In the genomic region with DNA sequence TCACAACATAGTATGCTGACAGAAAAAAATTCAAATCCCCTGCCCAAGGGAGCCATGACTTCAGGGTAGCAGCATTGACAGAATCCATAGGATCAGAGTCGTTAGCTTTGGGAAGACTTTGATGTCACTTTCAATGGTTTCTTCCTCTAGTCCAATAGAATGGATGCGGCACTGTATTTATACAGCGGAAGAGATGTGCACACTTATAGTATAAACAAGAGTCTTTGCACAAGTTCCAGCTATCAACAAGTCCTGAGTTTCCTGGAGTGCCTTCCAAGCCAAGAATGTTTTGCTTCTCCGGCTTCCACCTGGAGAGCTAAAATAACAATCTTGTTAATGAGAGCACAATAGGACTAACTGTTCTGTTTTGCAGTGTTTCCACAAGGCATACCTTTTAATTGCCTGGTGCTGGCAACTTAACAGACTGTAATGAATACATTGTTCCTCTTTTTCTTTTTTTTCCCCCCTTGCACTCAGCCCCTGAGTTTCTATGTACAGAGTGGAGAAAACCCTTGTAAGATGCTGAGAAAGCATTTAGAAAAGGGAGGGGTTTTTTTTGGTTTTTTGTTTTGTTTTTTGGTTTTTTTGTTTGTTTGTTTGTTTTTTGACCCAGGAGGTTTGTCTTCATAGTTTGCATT, we compare ENCODE assay signal across 9 mouse cellular contexts.
DNase-seq lines count a peak whose midpoint lies in the region; ATAC-seq lines count a peak whose summit lies in the region.
"Had no signal": no experiment of that assay in that cellular context is flagged by ENCODE, and none has a peak within 500 bp of the region (broad histone marks: within the 10 kb centered on the region; RNA-seq: fewer than 3 reads in every experiment).

No protein-coding gene starts in this region.

- intact Hi-C loops in heart, postnatal 10 days (cut with DNase I) = no loop called here

- no peak for ATAC-seq in heart, embryonic 16.5 days (replicated peaks; ENCODE audit: extremely low read depth, insufficient read depth, low FRiP score)
- no peak for ATAC-seq in limb, embryonic 11.5 days (ENCODE audit: insufficient number of reproducible peaks, low FRiP score, low TSS enrichment, low read depth)
- ATAC-seq in monocyte, adult 5-6 weeks (replicated peaks; ENCODE audit: insufficient number of reproducible peaks, low FRiP score, low TSS enrichment, poor library complexity, severe bottlenecking) = no peak

- no peak overlapping the region for H3K4me3 ChIP-seq in heart, embryonic 16.5 days (ENCODE audit: low read length)
- peak overlapping the region; percentile 38; the same call in 1 of the 2 replicates for H3K4me3 ChIP-seq in forebrain, embryonic 10.5 days
- H3K4me3 ChIP-seq in limb, embryonic 11.5 days (ENCODE audit: low read depth, low read length) = no peak overlapping the region

- no peak overlapping the region for H3K9ac ChIP-seq in heart, embryonic 16.5 days (ENCODE audit: low read length)
- H3K9ac ChIP-seq in limb, embryonic 11.5 days (ENCODE audit: low read length) = no peak overlapping the region

- H3K9me3 ChIP-seq in heart, embryonic 16.5 days (replicated peaks; ENCODE audit: control insufficient read depth, low read length) = no peaks in the 10 kb centered on the region
- no peaks in the 10 kb centered on the region for H3K9me3 ChIP-seq in forebrain, embryonic 10.5 days
- no peaks in the 10 kb centered on the region for H3K9me3 ChIP-seq in limb, embryonic 11.5 days (ENCODE audit: control insufficient read depth, low read length)

- no peak for DNase-seq in heart, postnatal 10 days
- peak; percentile 43 for DNase-seq in A20 (ENCODE audit: low read depth, low spot score)
- no peak for DNase-seq in forebrain, embryonic 10.5 days (ENCODE audit: extremely low spot score, low spot score)
- DNase-seq in limb, embryonic 11.5 days (ENCODE audit: low spot score) = no peak
- no peak for DNase-seq in cerebellum, postnatal 10 days
- DNase-seq in left cerebral cortex, adult 9 months (ENCODE audit: low spot score in 2 of 2) = no peak
- DNase-seq: thymus, adult 18-20 months had no signal

- H3K4me2 ChIP-seq in heart, embryonic 16.5 days (ENCODE audit: low read depth, low read length) = peak overlapping the region; percentile 55
- no peak overlapping the region; the same call in 1 of the 2 replicates for H3K4me2 ChIP-seq in limb, embryonic 11.5 days (ENCODE audit: low read depth, severe bottlenecking)

- no peak overlapping the region for H3K27ac ChIP-seq in heart, embryonic 16.5 days (ENCODE audit: low read length)
- 0 out of 2 replicates have a peak overlapping the region, but pooled peaks have one; percentile 20 for H3K27ac ChIP-seq in forebrain, embryonic 10.5 days
- peak overlapping the region; percentile 14; the same call in 1 of the 2 replicates for H3K27ac ChIP-seq in limb, embryonic 11.5 days (replicated peaks; ENCODE audit: low read depth, low read length)

- peaks cover 18% of the 10 kb centered on the region for H3K4me1 ChIP-seq in heart, embryonic 16.5 days (ENCODE audit: control insufficient read depth, insufficient read depth, low read length)
- H3K4me1 ChIP-seq in forebrain, embryonic 10.5 days = peaks cover 34% of the 10 kb centered on the region
- H3K4me1 ChIP-seq in limb, embryonic 11.5 days (ENCODE audit: control insufficient read depth, insufficient read depth, low read length) = peaks cover 6% of the 10 kb centered on the region; the same call in 1 of the 2 replicates

- 47% methylated on average over 4 of the region's 4 CpGs for WGBS in heart, embryonic 16.5 days
- 38% methylated on average over 4 of the region's 4 CpGs for WGBS in forebrain, embryonic 10.5 days
- whole genome bisulfite sequencing in limb, embryonic 11.5 days = 45% methylated on average over 4 of the region's 4 CpGs

- H3K27me3 ChIP-seq in heart, embryonic 16.5 days (ENCODE audit: control insufficient read depth, insufficient read depth, low read length) = no peaks in the 10 kb centered on the region
- peaks cover 18% of the 10 kb centered on the region for H3K27me3 ChIP-seq in forebrain, embryonic 10.5 days (ENCODE audit: poor library complexity, severe bottlenecking)
- H3K27me3 ChIP-seq in limb, embryonic 11.5 days (ENCODE audit: control insufficient read depth, insufficient read depth, low read length) = no peaks in the 10 kb centered on the region

- no peaks in the 10 kb centered on the region for H3K36me3 ChIP-seq in heart, embryonic 16.5 days (ENCODE audit: control insufficient read depth, insufficient read depth)
- H3K36me3 ChIP-seq in forebrain, embryonic 10.5 days (replicated peaks) = no peaks in the 10 kb centered on the region
- H3K36me3 ChIP-seq in limb, embryonic 11.5 days (ENCODE audit: control insufficient read depth, insufficient read depth, low read length) = no peaks in the 10 kb centered on the region
